Mouse (Mus musculus) testis, postnatal 14 days (tissue): ENCODE data around the gene Ptprn2.

Experiments used
- DNase-seq: peaks from one replicate; pipeline ENCODE4 v3.0.0; 2021; ENCODE audit warnings: low spot score

Ptprn2 gene

DNA sequence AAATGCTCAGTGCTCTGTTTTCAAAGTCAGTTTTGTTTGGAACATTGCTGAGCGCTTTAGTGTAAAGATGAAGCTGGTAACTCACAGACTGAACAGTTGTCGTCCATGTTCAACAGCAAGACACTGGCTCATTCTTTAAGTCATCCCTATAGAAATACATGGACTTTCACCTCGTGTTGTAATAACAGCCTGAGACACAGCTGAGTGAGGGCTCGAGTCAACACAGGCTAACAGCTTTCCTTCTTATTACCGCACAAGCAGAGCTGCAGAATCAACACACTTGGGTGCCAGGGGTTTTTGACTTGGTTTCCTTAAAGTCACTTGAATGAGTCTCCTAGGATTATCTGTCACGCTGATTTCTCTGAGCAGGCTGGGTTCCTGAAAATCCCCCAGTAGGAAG is 744.8 kb downstream of the Ptprn2 start:
- DNase-seq = no peak

DNA sequence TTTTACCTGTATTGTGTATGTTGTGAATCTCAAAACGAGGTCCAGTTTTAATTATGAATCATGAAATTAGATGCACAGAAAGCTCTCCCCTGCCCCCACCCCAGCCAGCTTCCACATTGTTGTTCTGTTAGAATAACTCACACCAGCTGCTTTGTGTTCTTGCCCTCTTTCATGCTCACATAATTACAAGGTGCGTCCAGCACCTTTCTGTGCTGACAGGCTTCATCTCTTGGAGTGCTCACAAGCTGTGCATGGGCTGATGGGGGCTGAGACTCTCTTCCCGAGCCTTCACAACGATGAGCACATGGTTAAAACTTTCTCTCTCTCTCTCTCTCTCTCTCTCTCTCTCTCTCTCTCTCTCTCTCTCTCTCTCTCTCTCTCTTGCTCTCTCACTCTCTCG is 746.3 kb downstream of the Ptprn2 start:
- DNase-seq = no peak

DNA sequence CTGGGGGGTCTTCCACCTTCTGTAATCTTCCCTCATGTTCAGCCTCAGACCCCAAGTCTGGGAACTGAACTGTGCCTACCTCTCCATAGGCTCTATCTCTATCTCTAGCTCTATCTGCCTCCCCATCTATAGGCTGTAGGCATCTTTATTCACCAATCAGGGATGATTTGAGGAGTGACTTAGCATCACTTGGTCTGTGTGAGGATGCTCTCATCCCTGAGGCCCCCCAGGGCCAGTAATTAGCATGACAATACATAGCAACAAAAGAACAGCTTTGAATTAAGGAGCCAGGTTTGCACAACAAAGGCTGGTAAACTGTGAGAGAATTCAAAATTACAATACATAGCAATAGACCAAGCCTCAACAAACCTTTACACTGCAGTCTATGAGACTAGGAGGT is 749.6 kb downstream of the Ptprn2 start:
- DNase-seq = no peak

DNA sequence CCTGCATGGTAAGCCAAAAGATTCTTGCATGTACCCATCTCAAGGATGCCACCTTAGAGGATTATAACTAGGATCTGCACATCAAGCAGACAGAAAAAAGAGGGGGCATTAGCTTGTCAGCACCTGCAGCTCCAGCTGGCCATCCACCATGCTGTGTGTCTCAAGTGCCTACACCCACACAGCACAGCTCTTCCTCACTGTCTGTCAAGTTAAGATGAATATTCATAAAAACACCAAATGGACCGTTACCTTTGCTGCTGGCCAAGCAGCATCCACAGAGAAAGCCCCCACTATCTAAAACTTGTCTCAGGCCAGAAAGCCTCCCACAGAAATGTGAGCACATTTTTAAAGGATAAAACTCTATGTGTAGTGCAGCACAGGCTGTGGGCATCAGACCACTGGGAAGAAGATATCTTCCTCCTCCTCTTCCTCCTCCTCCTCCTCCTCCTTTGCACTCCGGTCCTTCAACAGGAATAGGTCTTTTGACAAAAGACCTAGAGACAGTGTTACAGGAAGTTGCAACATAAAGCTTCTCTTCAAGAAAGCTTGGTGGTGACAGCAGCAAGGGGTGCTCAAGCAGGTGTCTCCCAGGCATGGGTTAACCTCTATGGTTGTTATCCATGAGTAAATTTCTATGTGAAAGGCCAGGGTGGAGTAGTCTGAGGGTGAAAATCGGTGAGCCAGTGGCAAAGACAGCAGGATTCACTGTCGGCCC is 750.7 kb downstream of the Ptprn2 start:
- no peak for DNase-seq

DNA sequence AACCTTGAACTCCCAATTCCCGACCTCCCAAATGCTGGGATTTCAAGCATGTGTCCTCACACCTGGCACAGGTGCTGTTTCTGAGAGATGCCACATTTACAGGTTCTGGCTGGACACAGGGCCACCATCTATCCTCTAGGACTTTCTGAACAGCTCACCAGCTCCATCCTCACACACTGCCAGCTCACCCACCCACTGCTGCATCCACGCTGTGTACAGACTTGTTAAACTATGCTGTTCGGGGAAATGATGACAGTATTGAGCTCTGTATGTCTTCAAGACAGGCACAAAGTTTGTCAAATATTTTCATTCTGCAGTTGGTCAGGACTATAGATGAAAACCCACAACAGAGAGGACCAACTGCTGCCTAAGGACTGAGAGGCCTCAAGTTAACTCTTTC is 751.5 kb downstream of the Ptprn2 start:
- no peak for DNase-seq

DNA sequence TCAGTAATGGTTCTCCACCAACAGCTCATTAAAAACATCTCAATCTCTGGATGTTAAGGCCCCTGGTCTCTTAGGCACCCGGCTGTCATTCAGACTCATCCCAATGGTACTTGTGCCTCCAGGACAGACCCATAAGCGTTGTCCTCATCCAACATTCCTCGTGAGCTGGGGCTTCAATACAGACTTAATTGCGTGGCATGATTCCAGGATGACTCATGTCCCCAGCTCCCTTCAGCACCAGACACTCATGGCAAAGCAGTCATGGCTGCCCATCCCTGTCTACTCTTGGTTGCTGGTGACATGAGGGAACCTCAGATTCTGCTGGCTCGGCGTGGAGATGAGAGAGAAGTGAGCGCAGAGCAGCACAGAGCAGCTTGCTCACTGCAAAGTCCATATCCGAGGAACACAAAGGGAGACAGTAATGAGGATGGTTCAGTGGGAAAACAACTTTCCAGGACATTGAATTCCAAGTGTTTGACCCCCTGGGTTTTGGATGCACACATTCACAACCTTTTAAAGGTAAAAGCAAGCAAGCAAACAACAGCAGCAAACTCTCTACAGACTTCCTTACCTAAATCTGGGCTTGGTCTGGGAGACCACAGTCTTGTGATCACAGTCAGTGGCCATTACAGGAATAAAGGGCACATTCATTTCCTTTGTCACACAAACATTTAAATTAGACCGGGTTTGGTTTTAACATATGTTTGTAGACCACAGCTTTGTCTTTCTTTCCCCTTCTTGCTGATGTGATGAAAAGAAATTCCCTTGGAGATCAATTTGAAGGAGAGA is 754.6 kb downstream of the Ptprn2 start:
- DNase-seq = no peak

DNA sequence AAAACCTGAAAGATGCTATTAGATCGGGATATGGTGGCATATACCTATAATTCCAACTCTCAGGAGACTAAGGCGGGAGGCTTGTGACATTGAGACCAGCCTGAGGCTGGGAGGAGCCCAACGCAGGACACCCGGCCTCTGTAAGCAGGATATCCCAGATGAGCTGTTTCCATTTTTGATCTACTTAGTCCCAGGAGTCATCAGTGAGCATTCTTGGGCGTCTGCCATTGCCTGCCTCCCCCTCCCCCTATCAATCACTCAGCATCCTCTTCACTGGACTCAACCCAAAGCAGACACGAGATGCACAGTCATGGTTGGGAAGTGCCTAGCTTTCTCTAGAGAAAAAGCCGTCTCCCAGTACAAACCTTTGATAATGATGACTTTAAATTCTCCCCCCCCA is 756.7 kb downstream of the Ptprn2 start:
- no peak for DNase-seq

DNA sequence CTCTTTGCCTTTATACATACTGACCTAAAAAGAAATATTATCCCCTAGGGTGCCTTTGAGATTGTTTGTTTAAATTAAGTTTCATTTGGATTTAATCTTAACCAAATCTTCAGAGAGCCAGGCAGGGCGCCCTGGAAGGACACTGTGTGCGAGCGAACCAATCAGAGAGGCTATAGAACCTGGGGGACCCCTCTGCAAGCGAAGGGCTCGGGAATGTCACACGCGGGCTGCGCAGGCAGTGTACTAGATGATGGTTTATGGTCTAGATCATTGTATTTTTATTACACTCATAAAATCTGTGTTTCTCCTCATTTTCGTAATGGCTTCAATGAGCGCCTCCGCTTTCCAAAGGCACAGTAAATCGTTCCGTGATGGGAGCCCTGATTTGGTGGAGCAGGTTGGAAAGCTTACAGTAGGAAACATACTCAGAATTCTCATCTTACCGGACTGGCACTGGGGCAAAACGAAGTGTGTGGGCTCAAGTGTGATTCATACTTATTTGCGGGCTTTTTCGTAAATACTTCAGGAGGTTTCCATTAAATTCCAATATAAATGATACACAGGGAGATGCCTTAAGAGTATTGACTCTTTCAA is 760.5 kb downstream of the Ptprn2 start:
- no peak for DNase-seq

DNA sequence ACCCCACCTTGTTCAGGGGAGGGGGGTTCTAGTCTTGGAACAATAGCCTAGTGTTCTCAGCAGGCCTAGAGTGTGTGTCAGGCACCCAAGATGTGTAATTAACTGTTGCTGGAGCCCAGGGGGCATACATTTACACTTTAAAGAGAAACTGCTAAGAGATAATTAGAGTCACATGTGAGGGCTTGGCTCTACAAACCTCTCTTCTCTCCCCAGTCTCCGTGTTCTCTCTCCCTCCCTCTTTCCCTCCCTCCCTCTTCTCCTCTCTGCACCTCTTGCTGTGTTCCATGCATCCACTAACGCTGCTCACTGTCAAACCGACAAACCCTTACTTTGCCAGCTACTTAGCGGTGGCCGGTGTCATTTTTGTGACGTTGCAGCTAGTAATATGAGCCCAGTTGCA is 764.9 kb downstream of the Ptprn2 start:
- DNase-seq = no peak

DNA sequence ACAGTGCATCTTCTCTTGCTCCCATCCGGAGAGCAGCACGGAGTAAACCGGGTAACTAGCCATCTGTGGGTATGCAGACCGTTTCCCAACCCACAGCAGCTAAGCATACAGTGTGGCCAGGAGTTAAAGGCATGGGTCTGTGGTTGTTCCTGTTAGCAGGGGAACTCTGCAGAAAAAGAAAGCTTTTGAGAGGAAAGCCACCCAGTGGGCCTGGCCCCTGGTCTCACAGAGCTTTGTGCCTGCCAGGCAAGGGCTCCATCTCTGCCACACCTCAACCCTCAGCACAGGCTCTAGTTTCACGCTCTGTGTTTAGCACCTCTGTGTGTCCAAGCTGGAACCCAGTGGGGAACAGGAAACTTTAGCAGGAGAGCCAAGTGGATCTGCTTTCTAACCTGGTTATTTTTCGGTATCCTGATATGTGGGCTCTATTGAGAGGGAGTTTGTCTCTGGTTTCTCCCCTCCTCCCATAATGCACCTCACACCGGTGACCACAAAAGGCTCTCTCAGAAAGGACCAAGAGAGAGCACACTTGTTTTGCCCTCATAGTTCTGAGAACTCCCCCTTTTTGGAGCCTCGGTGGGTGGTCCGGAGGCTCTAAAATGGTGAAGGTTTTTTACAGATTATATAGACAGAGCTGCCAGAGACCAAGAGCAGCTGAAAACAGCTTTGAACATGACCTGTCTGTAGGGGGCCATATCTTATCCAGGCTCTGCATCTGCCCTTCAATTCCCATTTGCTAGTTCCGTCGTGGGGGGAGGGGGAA is 766.3 kb downstream of the Ptprn2 start:
- no peak for DNase-seq

DNA sequence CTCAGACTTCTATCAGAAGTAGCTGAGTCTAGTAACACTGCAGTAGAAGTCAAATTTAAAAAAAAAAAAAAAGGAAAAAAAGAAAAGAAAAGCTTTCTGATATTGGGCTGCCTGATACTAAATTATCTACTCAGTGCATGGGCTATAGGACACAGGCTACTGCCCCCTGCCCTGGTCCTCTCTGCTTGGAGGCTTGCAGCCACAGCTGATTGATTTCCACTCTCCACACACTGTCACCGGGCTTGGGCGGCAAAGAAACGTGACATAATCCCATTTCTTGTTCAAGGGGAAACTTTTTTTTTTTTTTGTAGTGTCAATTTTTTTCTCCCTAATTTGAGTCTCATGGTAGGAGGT is 766.9 kb downstream of the Ptprn2 start:
- DNase-seq = no peak

DNA sequence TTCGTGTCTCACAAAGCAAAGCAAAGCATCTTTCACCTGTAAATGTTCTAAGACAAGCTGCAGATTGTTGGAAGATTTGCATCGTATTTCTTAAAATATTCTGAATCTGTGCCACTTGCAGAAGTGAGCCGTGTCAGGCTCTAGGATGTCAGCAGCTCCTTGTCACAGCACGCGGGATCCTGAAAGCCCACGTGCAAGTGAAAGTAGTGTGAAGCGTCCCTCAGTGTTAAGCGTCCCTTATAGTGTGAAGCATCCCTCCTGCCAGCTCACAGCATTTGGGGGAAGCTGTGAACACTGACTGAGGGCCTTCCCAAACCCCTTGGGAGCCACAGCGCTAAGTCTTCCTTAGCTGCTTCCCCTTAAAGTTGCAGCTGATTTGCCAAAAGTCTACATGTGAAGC is 768.8 kb downstream of the Ptprn2 start:
- DNase-seq = no peak

DNA sequence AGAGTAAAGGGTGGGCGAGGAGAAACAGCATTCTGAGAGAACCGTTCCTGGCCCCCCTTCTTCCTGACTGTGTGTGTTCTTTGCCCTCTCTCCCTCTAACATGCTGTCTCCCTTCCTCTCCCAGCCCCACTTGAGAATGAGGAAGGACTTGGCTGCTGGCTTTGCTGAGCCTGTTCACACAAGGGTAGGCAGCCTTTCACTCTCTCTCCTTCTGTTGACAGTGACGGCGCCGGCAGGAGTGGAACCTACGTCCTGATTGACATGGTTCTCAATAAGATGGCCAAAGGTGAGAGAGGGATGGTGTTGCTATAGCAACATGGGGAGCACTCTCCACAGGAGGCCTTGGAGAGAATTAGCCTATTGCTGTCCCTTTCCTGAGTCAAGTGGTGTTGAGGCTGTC is 769.8 kb downstream of the Ptprn2 start:
- no peak for DNase-seq

DNA sequence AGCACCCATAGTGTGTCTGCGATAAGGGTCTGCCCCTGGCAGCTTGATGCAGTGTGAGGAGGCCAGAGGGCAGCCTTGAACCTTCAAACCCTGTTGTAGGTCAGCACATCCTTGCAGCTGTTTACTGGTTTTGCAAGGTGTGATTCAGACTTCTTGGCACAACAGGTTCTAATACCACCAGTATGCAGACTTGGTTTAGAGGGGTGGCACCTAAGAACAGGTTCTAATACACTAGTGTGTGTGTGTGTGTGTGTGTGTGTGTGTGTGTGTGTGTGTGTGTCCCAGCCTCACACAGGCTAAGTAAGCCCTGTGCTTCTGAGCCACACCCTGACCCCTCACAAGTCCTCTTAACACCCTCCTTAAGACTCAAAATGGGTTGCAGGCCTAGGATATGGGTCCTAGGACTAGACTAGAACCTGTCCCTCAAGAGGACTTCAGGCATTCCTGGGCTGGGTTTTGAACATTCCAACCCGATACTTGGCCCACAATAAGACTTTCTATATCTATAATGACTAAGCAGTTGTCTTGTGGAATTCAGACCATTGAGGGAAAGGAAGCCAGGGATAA is 770.3 kb downstream of the Ptprn2 start:
- DNase-seq = no peak

DNA sequence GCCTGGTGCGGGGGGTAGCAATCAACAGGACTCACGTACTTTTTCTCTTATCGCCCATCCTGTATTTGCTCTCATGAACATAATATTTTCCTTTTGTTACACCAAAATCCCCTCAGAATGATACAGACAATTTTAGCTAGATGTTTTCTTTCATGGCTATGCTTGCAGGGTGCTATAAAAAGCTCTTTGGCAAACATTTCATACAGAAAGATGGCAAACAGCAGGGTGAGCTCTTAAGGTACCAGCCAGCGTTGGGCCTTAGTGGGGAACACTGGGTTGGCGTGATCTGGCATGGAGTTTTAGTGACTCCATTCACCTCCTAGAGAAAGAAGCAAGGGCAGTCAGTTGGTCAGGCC is 771.3 kb downstream of the Ptprn2 start:
- no peak for DNase-seq

DNA sequence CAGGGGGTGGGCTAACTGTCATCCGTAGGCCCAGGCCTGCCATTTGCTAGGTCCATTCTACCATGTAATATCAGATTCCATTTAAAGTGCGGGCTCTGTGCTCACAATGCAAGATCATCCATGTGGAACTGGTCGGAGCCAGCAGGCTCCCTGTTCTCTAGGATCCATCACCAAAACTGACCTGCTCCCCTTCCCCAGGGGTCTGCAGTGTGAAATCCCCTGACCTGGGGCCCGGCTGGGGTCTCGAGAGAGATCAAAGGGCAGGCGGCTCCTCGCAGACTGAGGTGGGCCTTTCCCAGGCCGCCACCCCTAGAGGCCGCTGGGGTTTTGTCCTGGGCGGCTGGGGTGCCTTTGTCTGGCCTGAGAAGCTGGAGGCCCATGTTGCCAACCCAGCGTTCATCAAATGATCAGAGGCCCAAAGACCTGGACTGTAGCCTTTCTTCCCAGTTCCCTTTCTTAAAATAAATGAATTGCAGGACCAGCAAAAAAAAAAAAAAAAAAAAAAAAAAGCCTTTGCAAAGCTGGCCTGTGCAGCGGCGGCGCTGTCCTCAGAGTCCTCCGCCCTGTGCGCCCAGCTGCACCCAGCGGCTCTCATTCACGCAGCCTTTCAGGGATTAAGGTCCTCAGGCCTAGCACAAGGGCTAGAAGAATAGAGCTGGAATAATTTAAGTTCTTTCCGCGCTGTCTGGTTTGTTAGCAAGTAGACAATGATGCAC is 771.8 kb downstream of the Ptprn2 start:
- DNase-seq = no peak

DNA sequence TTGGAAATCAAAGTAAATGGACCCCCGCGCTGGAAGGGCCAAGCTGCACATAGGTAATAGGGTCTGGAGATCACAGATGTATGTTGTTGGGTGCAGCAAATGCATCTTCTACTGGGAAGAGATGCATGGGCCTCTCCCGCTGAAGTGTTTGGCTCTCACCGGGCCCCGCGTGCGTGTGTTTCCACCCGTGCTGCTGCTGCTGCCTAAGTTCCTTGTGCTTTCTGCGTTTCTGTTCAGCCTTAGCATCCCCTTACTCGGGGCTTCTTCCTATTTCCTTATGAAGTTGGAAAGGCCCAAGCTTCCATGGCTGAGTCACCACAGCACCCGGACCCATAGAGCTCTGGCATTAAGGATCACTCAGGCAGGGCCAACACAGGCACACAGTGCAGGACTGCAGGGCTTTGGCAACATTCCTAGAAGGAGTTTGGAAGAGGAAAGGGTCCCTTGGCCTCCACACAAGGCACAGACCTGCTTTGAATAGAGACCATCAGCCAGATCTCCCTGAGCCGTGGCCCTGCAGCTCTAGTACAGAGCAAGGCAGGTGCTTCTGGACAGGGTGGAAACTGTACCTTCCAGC is 772.5 kb downstream of the Ptprn2 start:
- no peak for DNase-seq

DNA sequence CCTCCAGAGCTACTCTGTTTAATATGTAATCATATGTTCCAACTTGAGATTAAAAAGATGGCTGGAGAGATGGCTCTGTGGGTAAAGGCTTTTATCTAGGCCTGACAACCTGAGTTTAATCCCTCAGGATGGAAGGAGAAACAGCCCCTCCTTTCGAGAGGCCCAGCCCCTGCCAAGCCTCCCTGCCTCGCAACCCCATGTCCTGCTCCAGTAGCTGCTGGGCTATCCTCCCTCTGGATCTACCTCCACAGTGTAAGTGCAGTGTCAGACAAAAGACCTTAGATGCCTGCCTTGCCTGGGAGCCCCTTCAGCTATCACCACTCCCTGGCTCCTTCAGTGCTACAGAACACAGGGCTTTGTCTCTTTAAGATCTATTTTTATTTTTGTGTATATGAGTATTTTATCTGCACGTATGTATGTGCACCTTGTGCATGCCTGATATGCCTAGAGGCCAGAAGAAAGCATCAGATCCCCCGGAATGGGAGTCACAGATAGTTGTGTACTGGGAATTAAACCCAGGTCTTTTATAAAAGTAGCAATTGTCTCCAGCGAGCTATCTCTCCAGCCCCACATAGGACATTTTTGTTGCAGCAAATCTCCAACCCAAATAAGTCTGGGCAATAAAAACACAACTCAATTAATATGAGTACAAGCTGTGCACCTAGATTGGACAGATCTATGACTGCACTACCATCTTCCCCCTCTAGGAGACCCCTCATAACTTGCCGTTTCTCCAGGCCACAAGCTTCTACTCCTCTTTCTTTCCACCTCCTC is 775.1 kb downstream of the Ptprn2 start:
- no peak for DNase-seq

DNA sequence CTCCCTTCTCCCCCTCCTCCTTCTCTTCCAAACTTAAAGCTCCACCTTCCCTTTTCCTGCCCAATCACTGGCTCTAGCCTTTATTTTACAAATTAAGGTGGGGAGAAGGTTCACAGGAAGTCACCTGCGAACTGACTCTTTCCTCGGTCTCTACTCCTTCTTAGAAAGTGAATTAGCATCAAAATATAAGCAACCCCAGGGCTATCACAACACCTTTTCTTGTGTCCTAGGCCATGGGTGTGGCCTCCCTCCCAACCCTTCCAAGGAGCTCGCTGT is 775.6 kb downstream of the Ptprn2 start:
- DNase-seq = no peak

DNA sequence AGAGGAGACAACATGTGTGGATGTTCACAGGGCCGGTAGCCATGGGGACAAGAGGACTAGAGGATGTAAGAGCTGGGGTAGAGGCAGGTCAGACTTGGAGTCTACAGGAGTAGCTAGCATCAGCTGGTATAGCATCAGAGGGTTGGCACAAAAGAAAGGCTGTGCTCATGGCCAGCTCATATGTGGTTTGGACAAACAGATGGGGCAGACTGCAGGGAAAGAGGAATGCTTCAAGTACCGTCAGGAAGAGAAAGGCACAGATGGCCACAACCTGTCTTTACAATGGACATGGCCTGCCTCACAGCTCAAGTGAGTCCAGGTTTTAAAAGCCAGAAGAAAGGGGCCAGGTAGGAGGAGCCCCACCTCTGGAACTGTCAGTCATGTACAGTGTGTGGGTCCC is 776.5 kb downstream of the Ptprn2 start:
- DNase-seq = no peak

DNA sequence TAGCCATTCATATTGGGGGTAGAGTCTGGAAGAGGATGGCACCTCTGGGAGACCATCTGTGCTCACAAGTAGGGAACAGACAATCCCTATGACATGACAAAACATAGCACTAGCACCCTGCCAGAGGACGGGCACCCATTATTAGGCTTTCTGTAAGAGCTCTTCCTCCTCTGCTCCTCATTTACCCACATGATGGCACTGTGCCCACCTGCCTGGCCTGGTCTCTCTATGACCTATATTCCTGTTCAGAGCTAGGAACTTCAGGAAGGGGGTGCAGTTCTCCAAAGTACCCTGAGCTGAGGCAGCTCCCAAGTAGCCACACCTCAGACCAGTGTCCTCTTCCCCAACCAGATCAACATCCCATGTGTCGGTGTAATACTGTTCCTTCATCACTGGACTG is 777.6 kb downstream of the Ptprn2 start:
- no peak for DNase-seq
